Mouse (Mus musculus): ENCODE data around the gene Atp6v0a4. TPM values are rescaled to one million over a fixed set of nuclear protein-coding genes. Genes with fewer than 3 reads are reported as not detected.

The Atp6v0a4 gene
- polyA plus RNA-seq, 1 experiment: 259 TPM

GRCm38 (mm10) chr6:38064621-38065020 is 59.8 kb downstream of the Atp6v0a4 start:
- Histone ChIP-seq H3K4me1 (ENCODE audit: control insufficient read depth, insufficient read depth, low read length) (no peaks in the 10 kb centered on the region), H3K27ac (ENCODE audit: insufficient read depth, low read depth, low read length) (no peak overlapping the region), H3K4me3 (ENCODE audit: insufficient read depth, low read depth, low read length) (no peak overlapping the region), H3K36me3 (ENCODE audit: control insufficient read depth, insufficient read depth, low read length) (peaks cover 6% of the 10 kb centered on the region; the same call in 1 of the 2 replicates), H3K27me3 (replicated peaks; ENCODE audit: control insufficient read depth, insufficient read depth, low read length) (no peaks in the 10 kb centered on the region)
- 38% methylated on average over 2 of the region's 2 CpGs for WGBS
- no peak for TF ChIP-seq CTCF (conservative IDR thresholded peaks at IDR 0.05; ENCODE audit: insufficient read depth, insufficient read length, low read depth, low read length)
- no peak for TF ChIP-seq POLR2A (IDR thresholded peaks at IDR 0.05; ENCODE audit: low read depth, low read length)
- DNase-seq: no peak

GRCm38 (mm10) chr6:38058805-38059204 is 65.6 kb downstream of the Atp6v0a4 start:
- H3K4me1 ChIP-seq (ENCODE audit: control insufficient read depth, insufficient read depth, low read length): no peaks in the 10 kb centered on the region
- DNase-seq: no peak

GRCm38 (mm10) chr6:38055471-38056330 is 68.7 kb downstream of the Atp6v0a4 start:
- H3K27ac ChIP-seq (ENCODE audit: insufficient read depth, low read depth, low read length): peak overlapping the region; percentile 84
- H3K27me3 ChIP-seq (replicated peaks; ENCODE audit: control insufficient read depth, insufficient read depth, low read length): no peaks in the 10 kb centered on the region
- H3K4me3 ChIP-seq (ENCODE audit: insufficient read depth, low read depth, low read length): no peak overlapping the region
- peak; percentile 65 for DNase-seq
- H3K36me3 ChIP-seq (ENCODE audit: control insufficient read depth, insufficient read depth, low read length): peaks cover 2% of the 10 kb centered on the region
- WGBS: 63% methylated on average over 15 of the region's 15 CpGs
- TF ChIP-seq POLR2A (IDR thresholded peaks at IDR 0.05; ENCODE audit: low read depth, low read length): no peak
- TF ChIP-seq CTCF (conservative IDR thresholded peaks at IDR 0.05; ENCODE audit: insufficient read depth, insufficient read length, low read depth, low read length): no peak
- H3K4me1 ChIP-seq (ENCODE audit: control insufficient read depth, insufficient read depth, low read length): no peaks in the 10 kb centered on the region

More at GRCm38 (mm10) chr6:38058805-38059204, 65.6 kb downstream of the Atp6v0a4 start:
- 59% methylated on average over 5 of the region's 5 CpGs for WGBS
- H3K4me3 ChIP-seq (ENCODE audit: insufficient read depth, low read depth, low read length): no peak overlapping the region
- no peak overlapping the region for H3K27ac ChIP-seq (ENCODE audit: insufficient read depth, low read depth, low read length)
- H3K27me3 ChIP-seq (replicated peaks; ENCODE audit: control insufficient read depth, insufficient read depth, low read length): no peaks in the 10 kb centered on the region
- no peak for TF ChIP-seq POLR2A (IDR thresholded peaks at IDR 0.05; ENCODE audit: low read depth, low read length)
- peak; percentile 48; the same call in 1 of the 2 replicates for TF ChIP-seq CTCF (conservative IDR thresholded peaks at IDR 0.05; ENCODE audit: insufficient read depth, insufficient read length, low read depth, low read length)
- no peaks in the 10 kb centered on the region; the same call in none of the 2 replicates for H3K36me3 ChIP-seq (ENCODE audit: control insufficient read depth, insufficient read depth, low read length)

GRCm38 (mm10) chr6:38049601-38050000 is 74.8 kb downstream of the Atp6v0a4 start:
- peaks cover 2% of the 10 kb centered on the region for H3K36me3 ChIP-seq (ENCODE audit: control insufficient read depth, insufficient read depth, low read length)
- H3K27ac ChIP-seq (ENCODE audit: insufficient read depth, low read depth, low read length): no peak overlapping the region
- whole genome bisulfite sequencing: 76% methylated on average over 6 of the region's 6 CpGs
- 0 out of 2 replicates have a peak, but pooled peaks cover 2% of the 10 kb centered on the region for H3K4me1 ChIP-seq (ENCODE audit: control insufficient read depth, insufficient read depth, low read length)
- no peak overlapping the region for H3K4me3 ChIP-seq (ENCODE audit: insufficient read depth, low read depth, low read length)
- TF ChIP-seq CTCF (conservative IDR thresholded peaks at IDR 0.05; ENCODE audit: insufficient read depth, insufficient read length, low read depth, low read length): 0 out of 2 replicates have a peak, but pooled peaks have one; percentile 14
- no peak for TF ChIP-seq POLR2A (IDR thresholded peaks at IDR 0.05; ENCODE audit: low read depth, low read length)
- H3K27me3 ChIP-seq (replicated peaks; ENCODE audit: control insufficient read depth, insufficient read depth, low read length): no peaks in the 10 kb centered on the region
- DNase-seq: no peak

GRCm38 (mm10) chr6:38048800-38049561 is 75.4 kb downstream of the Atp6v0a4 start:
- WGBS: 57% methylated on average over 6 of the region's 6 CpGs
- H3K36me3 ChIP-seq (ENCODE audit: control insufficient read depth, insufficient read depth, low read length): peaks cover 2% of the 10 kb centered on the region
- no peak overlapping the region for H3K4me3 ChIP-seq (ENCODE audit: insufficient read depth, low read depth, low read length)
- no peaks in the 10 kb centered on the region for H3K27me3 ChIP-seq (replicated peaks; ENCODE audit: control insufficient read depth, insufficient read depth, low read length)
- TF ChIP-seq POLR2A (IDR thresholded peaks at IDR 0.05; ENCODE audit: low read depth, low read length) (no peak), CTCF (conservative IDR thresholded peaks at IDR 0.05; ENCODE audit: insufficient read depth, insufficient read length, low read depth, low read length) (no peak)
- no peak overlapping the region for H3K27ac ChIP-seq (ENCODE audit: insufficient read depth, low read depth, low read length)
- no peak for DNase-seq
- H3K4me1 ChIP-seq (ENCODE audit: control insufficient read depth, insufficient read depth, low read length): 0 out of 2 replicates have a peak, but pooled peaks cover 2% of the 10 kb centered on the region

- no peaks in the 10 kb centered on the region; the same call in 1 of the 2 replicates for H3K36me3 ChIP-seq (ENCODE audit: control insufficient read depth, insufficient read depth, low read length)
- peak; percentile 15 for DNase-seq
- H3K27ac ChIP-seq (ENCODE audit: insufficient read depth, low read depth, low read length): no peak overlapping the region
- no peaks in the 10 kb centered on the region for H3K27me3 ChIP-seq (replicated peaks; ENCODE audit: control insufficient read depth, insufficient read depth, low read length)
- H3K4me1 ChIP-seq (ENCODE audit: control insufficient read depth, insufficient read depth, low read length): 0 out of 2 replicates have a peak, but pooled peaks cover 2% of the 10 kb centered on the region
- WGBS: 72% methylated on average over 4 of the region's 4 CpGs
- TF ChIP-seq CTCF (conservative IDR thresholded peaks at IDR 0.05; ENCODE audit: insufficient read depth, insufficient read length, low read depth, low read length) (no peak), POLR2A (IDR thresholded peaks at IDR 0.05; ENCODE audit: low read depth, low read length) (no peak)
- no peak overlapping the region for H3K4me3 ChIP-seq (ENCODE audit: insufficient read depth, low read depth, low read length)
Observed at GRCm38 (mm10) chr6:38048003-38048402, 76.4 kb downstream of the Atp6v0a4 start.
